In the genomic region with DNA sequence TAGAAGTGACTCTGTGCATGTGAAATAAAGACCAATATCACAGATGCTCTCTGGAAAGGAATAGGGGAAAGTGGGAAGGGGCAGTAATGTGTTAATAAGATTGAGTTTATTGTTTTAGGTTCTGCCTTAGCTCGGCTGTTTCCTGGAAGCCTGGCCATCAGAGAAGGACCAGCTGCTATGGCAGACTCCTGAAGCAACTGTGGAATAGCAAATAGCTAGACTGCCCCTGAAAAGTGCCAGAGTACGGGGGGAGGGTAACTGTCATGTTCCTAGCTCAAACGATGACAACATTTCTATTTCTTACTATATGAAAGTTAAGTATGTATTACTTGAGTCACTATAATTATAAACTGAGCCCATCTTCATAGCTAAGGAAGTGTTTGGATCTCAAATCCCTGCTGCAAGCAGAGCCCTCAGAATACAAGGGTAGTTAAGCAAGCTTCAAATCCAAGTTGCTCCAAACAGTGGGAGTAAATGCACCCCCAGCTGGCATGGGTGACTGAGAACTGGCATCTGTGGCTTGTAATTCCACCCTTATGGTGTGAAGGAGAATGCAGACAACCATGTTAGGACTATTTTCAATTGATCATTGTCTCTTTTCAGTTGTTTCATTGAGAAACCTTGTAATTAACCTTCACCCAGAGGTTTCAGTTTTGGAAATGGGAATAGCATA, we compare ENCODE assay signal across 13 mouse cellular contexts.
DNase-seq lines count a peak whose midpoint lies in the region; ATAC-seq and TF ChIP-seq lines count a peak whose summit lies in the region.
"Had no signal": no experiment of that assay in that cellular context is flagged by ENCODE, and none has a peak within 500 bp of the region (broad histone marks: within the 10 kb centered on the region; RNA-seq: fewer than 3 reads in every experiment).

No protein-coding gene starts in this region.

- H3K9me3 ChIP-seq in forebrain, postnatal 0 days (ENCODE audit: low read length), result no peaks in the 10 kb centered on the region
- H3K9me3 ChIP-seq in midbrain, embryonic 13.5 days, result no peaks in the 10 kb centered on the region
- H3K9me3 ChIP-seq: hindbrain, embryonic 15.5 days; stomach, embryonic 15.5 days had no signal

- no peaks in the 10 kb centered on the region for H3K27me3 ChIP-seq in forebrain, postnatal 0 days (ENCODE audit: insufficient read depth, low read length)
- H3K27me3 ChIP-seq in midbrain, embryonic 13.5 days, result no peaks in the 10 kb centered on the region
- H3K27me3 ChIP-seq: hindbrain, embryonic 15.5 days; stomach, embryonic 15.5 days had no signal

- H3K36me3 ChIP-seq in forebrain, postnatal 0 days (ENCODE audit: insufficient read depth), result no peaks in the 10 kb centered on the region
- H3K36me3 ChIP-seq in midbrain, embryonic 13.5 days, result no peaks in the 10 kb centered on the region
- H3K36me3 ChIP-seq: hindbrain, embryonic 15.5 days; stomach, embryonic 15.5 days had no signal

- no peak overlapping the region for H3K27ac ChIP-seq in forebrain, postnatal 0 days (ENCODE audit: low read depth, low read length)
- H3K27ac ChIP-seq in midbrain, embryonic 13.5 days, result no peak overlapping the region
- H3K27ac ChIP-seq: hindbrain, embryonic 15.5 days; stomach, embryonic 15.5 days had no signal

- ATAC-seq in forebrain, postnatal 0 days, result peak; percentile 96
- ATAC-seq in midbrain, embryonic 13.5 days, result no peak

- H3K4me2 ChIP-seq in forebrain, postnatal 0 days (ENCODE audit: low read depth), result no peak overlapping the region
- no peak overlapping the region for H3K4me2 ChIP-seq in midbrain, embryonic 13.5 days (replicated peaks)
- H3K4me2 ChIP-seq: hindbrain, embryonic 15.5 days; midbrain, embryonic 11.5 days; stomach, embryonic 15.5 days had no signal

- H3K4me3 ChIP-seq in forebrain, postnatal 0 days (ENCODE audit: low read depth, low read length), result no peak overlapping the region
- no peak overlapping the region for H3K4me3 ChIP-seq in midbrain, embryonic 13.5 days (replicated peaks)
- H3K4me3 ChIP-seq: hindbrain, embryonic 15.5 days; stomach, embryonic 15.5 days had no signal

- intact Hi-C loops in left cerebral cortex, postnatal 4 days (cut with DNase I), result no loop called here

- no peak overlapping the region for H3K9ac ChIP-seq in forebrain, postnatal 0 days
- H3K9ac ChIP-seq in midbrain, embryonic 13.5 days (replicated peaks), result no peak overlapping the region
- H3K9ac ChIP-seq: hindbrain, embryonic 15.5 days; stomach, embryonic 15.5 days had no signal

- peak; percentile 38 to 44 for DNase-seq in cerebellum, postnatal 10 days
- DNase-seq in cerebellum, postnatal 25 days, result no peak
- DNase-seq in forebrain, postnatal 0 days, result peak; percentile 67
- peak; percentile 79 for DNase-seq in layer of hippocampus, adult 9-11 months
- DNase-seq in left cerebral cortex, postnatal 4 days, result peak; percentile 12
- DNase-seq in cerebellum, postnatal 36 days, result no peak
- no peak for DNase-seq in liver
- DNase-seq: adrenal gland, postnatal 36 days; retina, postnatal 1 day had no signal

- H3K4me1 ChIP-seq in forebrain, postnatal 0 days (ENCODE audit: insufficient read depth), result no peaks in the 10 kb centered on the region
- no peaks in the 10 kb centered on the region for H3K4me1 ChIP-seq in midbrain, embryonic 13.5 days (replicated peaks)
- H3K4me1 ChIP-seq: hindbrain, embryonic 15.5 days; stomach, embryonic 15.5 days had no signal

- TF ChIP-seq CTCF in forebrain, postnatal 0 days (IDR thresholded peaks at IDR 0.05; ENCODE audit: low read depth), result no peak

- 39% methylated on average over 3 of the region's 3 CpGs for WGBS in forebrain, postnatal 0 days
- WGBS in midbrain, embryonic 13.5 days, result 83% methylated on average over 3 of the region's 3 CpGs

Comparison
In these comparisons a context has a peak if more than half of its experiments do, and no peak if none do; other contexts are left out.
1. DNase-seq: peak in cerebellum, postnatal 10 days (2 of 2), forebrain, postnatal 0 days (single experiment), layer of hippocampus, adult 9-11 months (single experiment) and left cerebral cortex, postnatal 4 days (single experiment); none in cerebellum, postnatal 25 days (0 of 2), cerebellum, postnatal 36 days (0 of 2) and liver (single experiment).